ENCODE assay signal across 19 mouse cellular contexts in genomic region chr4:116987122-116987456, GRCm38 (mm10). TPM values are rescaled to one million over a fixed set of nuclear protein-coding genes. Genes with fewer than 3 reads are reported as not detected.
DNase-seq lines count a peak whose midpoint lies in the region; ATAC-seq lines count a peak whose summit lies in the region.
"Had no signal": no experiment of that assay in that cellular context is flagged by ENCODE, and none has a peak within 500 bp of the region (broad histone marks: within the 10 kb centered on the region; RNA-seq: fewer than 3 reads in every experiment).

No protein-coding gene starts in this region.

- no peaks in the 10 kb centered on the region for H3K4me1 ChIP-seq in intestine, embryonic 14.5 days (replicated peaks; ENCODE audit: control insufficient read depth, insufficient read depth, low read length)
- no peaks in the 10 kb centered on the region for H3K4me1 ChIP-seq in intestine, embryonic 16.5 days (ENCODE audit: control insufficient read depth, insufficient read depth, low read length)
- H3K4me1 ChIP-seq in lung, embryonic 16.5 days (replicated peaks; ENCODE audit: control insufficient read depth, insufficient read depth, low read length) = no peaks in the 10 kb centered on the region
- H3K4me1 ChIP-seq: embryonic facial prominence, embryonic 12.5 days; hindbrain, embryonic 10.5 days; hindbrain, embryonic 15.5 days; lung, embryonic 15.5 days; stomach, embryonic 15.5 days had no signal

- ATAC-seq in intestine, embryonic 14.5 days (replicated peaks; ENCODE audit: low FRiP score, low TSS enrichment, low read depth) = no peak
- no peak for ATAC-seq in intestine, embryonic 16.5 days
- ATAC-seq in lung, embryonic 16.5 days (ENCODE audit: low read depth) = peak; percentile 4; the same call in 1 of the 2 replicates
- ATAC-seq: Patski had no signal

- H3K27me3 ChIP-seq in intestine, embryonic 14.5 days (replicated peaks; ENCODE audit: control insufficient read depth, insufficient read depth, low read length) = no peaks in the 10 kb centered on the region
- no peaks in the 10 kb centered on the region for H3K27me3 ChIP-seq in intestine, embryonic 16.5 days (replicated peaks; ENCODE audit: control insufficient read depth, insufficient read depth, low read length)
- H3K27me3 ChIP-seq in lung, embryonic 16.5 days (ENCODE audit: control insufficient read depth, insufficient read depth, low read depth, low read length) = no peaks in the 10 kb centered on the region
- H3K27me3 ChIP-seq: CH12.LX; embryonic facial prominence, embryonic 12.5 days; heart, embryonic 13.5 days; hindbrain, embryonic 15.5 days; lung, embryonic 15.5 days; Patski; stomach, embryonic 15.5 days had no signal

- intact Hi-C loops in left cerebral cortex, postnatal 14 days (cut with DNase I) = loop anchor here (5.0 kb wide), 2 partner anchors 110 to 265 kb away; partner anchors contain the start of genes Tesk2 and Zswim5

- peak; percentile 18 for DNase-seq in cerebellum, adult 9-11 months
- DNase-seq in cerebellum, adult 11-12 months = no peak
- peak; percentile 54 for DNase-seq in intestine, embryonic 14.5 days (ENCODE audit: low spot score)
- no peak for DNase-seq in lung, postnatal 10 days
- DNase-seq in left cerebral cortex, postnatal 14 days (ENCODE audit: low spot score in 2 of 2) = no peak

- no peak overlapping the region for H3K4me2 ChIP-seq in intestine, embryonic 14.5 days (ENCODE audit: low read length)
- no peak overlapping the region for H3K4me2 ChIP-seq in intestine, embryonic 16.5 days (ENCODE audit: low read depth, low read length)
- no peak overlapping the region for H3K4me2 ChIP-seq in lung, embryonic 16.5 days (ENCODE audit: low read depth, low read length)
- H3K4me2 ChIP-seq: embryonic facial prominence, embryonic 12.5 days; heart, embryonic 13.5 days; hindbrain, embryonic 15.5 days; lung, embryonic 15.5 days; stomach, embryonic 15.5 days had no signal

- H3K36me3 ChIP-seq in intestine, embryonic 14.5 days (ENCODE audit: control insufficient read depth, insufficient read depth, low read length) = peaks cover 12% of the 10 kb centered on the region; the same call in 1 of the 2 replicates
- peaks cover 2% of the 10 kb centered on the region; the same call in 1 of the 2 replicates for H3K36me3 ChIP-seq in intestine, embryonic 16.5 days (ENCODE audit: control insufficient read depth, insufficient read depth, low read length)
- peaks cover 2% of the 10 kb centered on the region; the same call in 1 of the 2 replicates for H3K36me3 ChIP-seq in lung, embryonic 16.5 days (ENCODE audit: control insufficient read depth, insufficient read depth, low read length)

- H3K9ac ChIP-seq in intestine, embryonic 14.5 days (ENCODE audit: low read length) = no peak overlapping the region
- no peak overlapping the region for H3K9ac ChIP-seq in intestine, embryonic 16.5 days (ENCODE audit: low read depth, low read length)
- H3K9ac ChIP-seq in lung, embryonic 16.5 days (ENCODE audit: low read length) = no peak overlapping the region
- H3K9ac ChIP-seq: embryonic facial prominence, embryonic 12.5 days; heart, embryonic 13.5 days; hindbrain, embryonic 15.5 days; lung, embryonic 15.5 days; stomach, embryonic 15.5 days had no signal

- H3K27ac ChIP-seq in intestine, embryonic 14.5 days (ENCODE audit: low read depth) = no peak overlapping the region
- no peak overlapping the region for H3K27ac ChIP-seq in intestine, embryonic 16.5 days (ENCODE audit: low read length)
- H3K27ac ChIP-seq in lung, embryonic 16.5 days (ENCODE audit: low read length) = no peak overlapping the region
- H3K27ac ChIP-seq: embryonic facial prominence, embryonic 12.5 days; gastrocnemius, adult 2 months; heart, embryonic 13.5 days; hindbrain, embryonic 10.5 days; hindbrain, embryonic 15.5 days; left cerebral cortex, adult 2 months; lung, embryonic 15.5 days; stomach, embryonic 15.5 days had no signal

- WGBS in intestine, embryonic 14.5 days = 72% methylated on average over 5 of the region's 5 CpGs
- 74% methylated on average over 5 of the region's 5 CpGs for WGBS in intestine, embryonic 16.5 days
- 59% methylated on average over 5 of the region's 5 CpGs for WGBS in lung, embryonic 16.5 days

- no peak overlapping the region for H3K4me3 ChIP-seq in intestine, embryonic 14.5 days (ENCODE audit: low read depth, low read length)
- H3K4me3 ChIP-seq in intestine, embryonic 16.5 days (ENCODE audit: low read length) = no peak overlapping the region
- H3K4me3 ChIP-seq in lung, embryonic 16.5 days (ENCODE audit: low read length) = no peak overlapping the region
- H3K4me3 ChIP-seq: embryonic facial prominence, embryonic 12.5 days; gastrocnemius, adult 2 months; heart, embryonic 13.5 days; hindbrain, embryonic 10.5 days; hindbrain, embryonic 15.5 days; left cerebral cortex, adult 2 months; lung, embryonic 15.5 days; stomach, embryonic 15.5 days had no signal

- H3K9me3 ChIP-seq in intestine, embryonic 14.5 days (ENCODE audit: control insufficient read depth, low read length) = no peaks in the 10 kb centered on the region
- no peaks in the 10 kb centered on the region for H3K9me3 ChIP-seq in intestine, embryonic 16.5 days (ENCODE audit: control insufficient read depth, low read length)
- H3K9me3 ChIP-seq in lung, embryonic 16.5 days (ENCODE audit: control insufficient read depth, low read length) = no peaks in the 10 kb centered on the region
- H3K9me3 ChIP-seq: embryonic facial prominence, embryonic 12.5 days; G1E; heart, embryonic 13.5 days; hindbrain, embryonic 10.5 days; hindbrain, embryonic 15.5 days; lung, embryonic 15.5 days; megakaryocyte, embryonic 14.5 days; stomach, embryonic 15.5 days had no signal

RNA-seq across cellular contexts. Expression of gene Urod, which starts 7.1 kb away (rescaled TPM):
- polyA plus RNA-seq in intestine, embryonic 14.5 days (2014; fragmentation: Nextera tagmentation; extraction: Ambion mirVana) = 64.8 and 75.7 TPM in 2 replicates
- polyA plus RNA-seq in intestine, embryonic 16.5 days (2015; fragmentation: Nextera tagmentation; extraction: Ambion mirVana) = 72.8 and 82.8 TPM in 2 replicates
- polyA plus RNA-seq in lung, embryonic 16.5 days (2015; fragmentation: Nextera tagmentation; extraction: Ambion mirVana) = 102 and 107 TPM in 2 replicates
- 10 to 100 TPM; 40.8 to 46.3 TPM for total RNA-seq in left cerebral cortex, postnatal 14 days (2021)

RNA-seq across cellular contexts. Expression of gene Hectd3, which starts 8.0 kb away (rescaled TPM):
- 7.2 and 9.4 TPM in 2 replicates for polyA plus RNA-seq in intestine, embryonic 14.5 days (2014; fragmentation: Nextera tagmentation; extraction: Ambion mirVana)
- polyA plus RNA-seq in intestine, embryonic 16.5 days (2015; fragmentation: Nextera tagmentation; extraction: Ambion mirVana) = 14.0 and 15.6 TPM in 2 replicates
- polyA plus RNA-seq in lung, embryonic 16.5 days (2015; fragmentation: Nextera tagmentation; extraction: Ambion mirVana) = 8.0 and 9.0 TPM in 2 replicates
- total RNA-seq in left cerebral cortex, postnatal 14 days (2021) = 10 to 100 TPM; 42.2 to 46.6 TPM

RNA-seq across cellular contexts. Expression of gene Eif2b3, which starts 32.1 kb away (rescaled TPM):
- polyA plus RNA-seq in intestine, embryonic 14.5 days (2014; fragmentation: Nextera tagmentation; extraction: Ambion mirVana) = 41.2 and 48.0 TPM in 2 replicates
- 26.8 and 31.4 TPM in 2 replicates for polyA plus RNA-seq in intestine, embryonic 16.5 days (2015; fragmentation: Nextera tagmentation; extraction: Ambion mirVana)
- 27.8 and 29.7 TPM in 2 replicates for polyA plus RNA-seq in lung, embryonic 16.5 days (2015; fragmentation: Nextera tagmentation; extraction: Ambion mirVana)
- total RNA-seq in left cerebral cortex, postnatal 14 days (2021) = 10 to 100 TPM; 18.9 to 20.5 TPM

Comparison
In these comparisons a context has a peak if more than half of its experiments do, and no peak if none do; other contexts are left out.
1. DNase-seq: peak in cerebellum, adult 9-11 months (single experiment) and intestine, embryonic 14.5 days (single experiment); none in cerebellum, adult 11-12 months (single experiment), lung, postnatal 10 days (single experiment) and left cerebral cortex, postnatal 14 days (0 of 2).